Mouse (Mus musculus) CH12.LX (cell line): ENCODE results near the gene Mmp12.

Source experiments
- BHLHE40 ChIP-seq: IDR thresholded peaks from 2 replicates; pipeline ENCODE4 v1.6.1; 2011; ENCODE audit warnings: mild to moderate bottlenecking, low read depth, low read length, improper control_type of control experiment
- CHD1 ChIP-seq: IDR thresholded peaks from 2 replicates; pipeline ENCODE4 v1.6.1; 2012; ENCODE audit warnings: low read depth, low read length, improper control_type of control experiment, inconsistent platforms
- CHD2 ChIP-seq: IDR thresholded peaks from 2 replicates; pipeline ENCODE4 v1.6.1; 2011; ENCODE audit warnings: low read length, improper control_type of control experiment
- CTCF ChIP-seq, 2 experiments: IDR thresholded peaks in 1 of 2; conservative IDR thresholded peaks in 1 of 2; 2 replicates each; pipeline ENCODE4 v1.5.1; 2011 to 2012; ENCODE audit warnings: low read depth in 2 of 2, low read length in 2 of 2, improper control_type of control experiment in 1 of 2, inconsistent platforms in 1 of 2, mild to moderate bottlenecking in 1 of 2, moderate library complexity in 1 of 2
- HCFC1 ChIP-seq: IDR thresholded peaks from 2 replicates; pipeline ENCODE4 v1.6.1; 2012; ENCODE audit warnings: low read depth, mild to moderate bottlenecking, inconsistent platforms, low read length, improper control_type of control experiment
- MXI1 ChIP-seq: IDR thresholded peaks from 2 replicates; pipeline ENCODE4 v1.6.1; 2011; ENCODE audit warnings: mild to moderate bottlenecking, low read depth, low read length, improper control_type of control experiment
- NELFE ChIP-seq: IDR thresholded peaks from 2 replicates; pipeline ENCODE4 v1.6.1; 2011; ENCODE audit warnings: low read depth, low read length, improper control_type of control experiment
- POLR2A ChIP-seq: IDR thresholded peaks from 2 replicates; pipeline ENCODE4 v1.6.1; 2011; ENCODE audit warnings: low read depth, mild to moderate bottlenecking, improper control_type of control experiment, low read length
- RCOR1 ChIP-seq: conservative IDR thresholded peaks from 2 replicates; pipeline ENCODE4 v1.6.1; 2012; ENCODE audit warnings: low read depth, mild to moderate bottlenecking, inconsistent platforms, low read length, improper control_type of control experiment
- ZNF384 ChIP-seq: IDR thresholded peaks from 2 replicates; pipeline ENCODE4 v1.6.1; 2012; ENCODE audit warnings: low read depth, low read length, improper control_type of control experiment, inconsistent platforms

GRCm38 (mm10) chr9:7335766-7336680 is 8.2 kb upstream of the Mmp12 start:
- no peak for TF ChIP-seq CTCF (conservative IDR thresholded peaks at IDR 0.05 in 1 of 2, IDR thresholded peaks at IDR 0.05 in 1 of 2; ENCODE audit: low read depth in 2 of 2, low read length in 2 of 2)
- no peak for TF ChIP-seq MXI1
- TF ChIP-seq NELFE: no peak
- no peak for TF ChIP-seq BHLHE40
- no peak for TF ChIP-seq RCOR1
- TF ChIP-seq HCFC1: no peak
- no peak for TF ChIP-seq POLR2A
- no peak for TF ChIP-seq CHD1
- no peak for TF ChIP-seq ZNF384
- no peak for TF ChIP-seq CHD2
